Mouse (Mus musculus): Measurements from ENCODE around the gene Snx15. TPM values are rescaled to one million over a fixed set of nuclear protein-coding genes. Genes with fewer than 3 reads are reported as not detected.

Snx15 gene
- total RNA-seq, 2 experiments from 2014 or later: 13.4 to 13.7 TPM

GRCm38 (mm10) chr19:6070571-6071250 is 57.4 kb downstream of the Snx15 start:
- no peak for DNase-seq

- no peak for DNase-seq
Measured at GRCm38 (mm10) chr19:6069851-6070250, 58.3 kb downstream of the Snx15 start.

Other genes with a start within 250 kb of the Snx15 start
- 1 to 10 TPM; 2.0 TPM for gene Tigd3, start 234.2 kb downstream of the Snx15 start, total RNA-seq (2021)
- 100 to 1,000 TPM; 111 to 119 TPM for gene Dpf2, start 215.3 kb downstream of the Snx15 start, total RNA-seq (2021)
- 10 to 100 TPM; 14.2 to 14.7 TPM for gene Cdc42ep2, start 203.5 kb downstream of the Snx15 start, total RNA-seq (2021)
- gene Pola2, start 164.1 kb downstream of the Snx15 start, total RNA-seq (2021): 10 to 100 TPM; 32.9 to 37.1 TPM
- not detected for gene Slc22a20, start 142.2 kb downstream of the Snx15 start, total RNA-seq (2021)
- 10 to 100 TPM; 27.4 to 29.1 TPM for gene Capn1, start 112.4 kb downstream of the Snx15 start, total RNA-seq (2021)
- 10 to 100 TPM; 16.2 to 16.4 TPM for gene Syvn1, start 81.7 kb downstream of the Snx15 start, total RNA-seq (2021)
- 10 to 100 TPM; 37.8 to 41.7 TPM for gene Mrpl49, start 70.5 kb downstream of the Snx15 start, total RNA-seq (2021)
- 100 to 1,000 TPM; 802 to 870 TPM for gene Fau, start 70.5 kb downstream of the Snx15 start, total RNA-seq (2021)
- gene Znhit2, start 67.1 kb downstream of the Snx15 start, total RNA-seq (2021): 10 to 100 TPM; 16.2 to 16.7 TPM
- gene Tm7sf2, start 59.9 kb downstream of the Snx15 start, total RNA-seq (2021): 1 to 10 TPM; 5.0 to 5.9 TPM
- 10 to 100 TPM; 38.0 to 40.0 TPM for gene Vps51, start 51.1 kb downstream of the Snx15 start, total RNA-seq (2021)
- not detected for gene Tmem262, start 48.3 kb downstream of the Snx15 start, total RNA-seq (2021)
- under 1 TPM in 1 of 2 experiments, not detected in 1; 0.41 TPM for gene Gm28374, start 46.0 kb downstream of the Snx15 start, total RNA-seq (2021)
- gene Zfpl1, start 43.3 kb downstream of the Snx15 start, total RNA-seq (2021): 10 to 100 TPM; 25.8 to 28.3 TPM
- gene Cdca5, start 43.3 kb downstream of the Snx15 start, total RNA-seq (2021): 10 to 100 TPM; 12.8 to 14.8 TPM
- under 1 TPM; 0.60 to 0.68 TPM for gene AC131692.1, start 33.9 kb downstream of the Snx15 start, total RNA-seq (2021)
- gene Naaladl1, start 22.5 kb downstream of the Snx15 start, total RNA-seq (2021): under 1 TPM; 0.50 to 0.52 TPM
- gene Sac3d1, start 9.7 kb downstream of the Snx15 start, total RNA-seq (2021): 10 to 100 TPM; 17.4 to 17.6 TPM
- under 1 TPM; 0.21 to 0.38 TPM for gene Batf2, start 12.7 kb upstream of the Snx15 start, total RNA-seq (2021)
- gene Arl2, start 13.2 kb upstream of the Snx15 start, total RNA-seq (2021): 10 to 100 TPM; 62.3 to 62.8 TPM
- gene Majin, start 56.1 kb upstream of the Snx15 start, total RNA-seq (2021): not detected
- not detected for gene Gpha2, start 98.1 kb upstream of the Snx15 start, total RNA-seq (2021)
- 10 to 100 TPM; 30.1 to 30.2 TPM for gene Ppp2r5b, start 107.6 kb upstream of the Snx15 start, total RNA-seq (2021)
- gene Atg2a, start 113.4 kb upstream of the Snx15 start, total RNA-seq (2021): 10 to 100 TPM; 15.9 to 16.2 TPM
- gene Ehd1, start 148.4 kb upstream of the Snx15 start, total RNA-seq (2021): 100 to 1,000 TPM in 1 of 2 experiments, 10 to 100 TPM in 1; 97.8 to 114 TPM
- 1 to 10 TPM; 8.2 to 10.0 TPM for gene Cdc42bpg, start 178.2 kb upstream of the Snx15 start, total RNA-seq (2021)
- gene Men1, start 206.7 kb upstream of the Snx15 start, total RNA-seq (2021): 10 to 100 TPM; 16.6 to 18.5 TPM
- 10 to 100 TPM; 37.5 to 42.8 TPM for gene Map4k2, start 212.8 kb upstream of the Snx15 start, total RNA-seq (2021)
- gene Sf1, start 235.4 kb upstream of the Snx15 start, total RNA-seq (2021): 100 to 1,000 TPM; 181 to 188 TPM